Mouse (Mus musculus) ES-E14 (cell line): ENCODE data around the gene Foxd2.

ENCODE experiments used
- CHD2 ChIP-seq: IDR thresholded peaks from 2 replicates; pipeline ENCODE4 v1.6.1; 2014; ENCODE audit warnings: mild to moderate bottlenecking, low read depth, low read length, inconsistent platforms
- MAFK ChIP-seq: IDR thresholded peaks from 2 replicates; pipeline ENCODE4 v1.6.1; 2014; ENCODE audit warnings: mild to moderate bottlenecking, low read depth, low read length, inconsistent platforms; ENCODE audit not compliant: insufficient read depth

DNA sequence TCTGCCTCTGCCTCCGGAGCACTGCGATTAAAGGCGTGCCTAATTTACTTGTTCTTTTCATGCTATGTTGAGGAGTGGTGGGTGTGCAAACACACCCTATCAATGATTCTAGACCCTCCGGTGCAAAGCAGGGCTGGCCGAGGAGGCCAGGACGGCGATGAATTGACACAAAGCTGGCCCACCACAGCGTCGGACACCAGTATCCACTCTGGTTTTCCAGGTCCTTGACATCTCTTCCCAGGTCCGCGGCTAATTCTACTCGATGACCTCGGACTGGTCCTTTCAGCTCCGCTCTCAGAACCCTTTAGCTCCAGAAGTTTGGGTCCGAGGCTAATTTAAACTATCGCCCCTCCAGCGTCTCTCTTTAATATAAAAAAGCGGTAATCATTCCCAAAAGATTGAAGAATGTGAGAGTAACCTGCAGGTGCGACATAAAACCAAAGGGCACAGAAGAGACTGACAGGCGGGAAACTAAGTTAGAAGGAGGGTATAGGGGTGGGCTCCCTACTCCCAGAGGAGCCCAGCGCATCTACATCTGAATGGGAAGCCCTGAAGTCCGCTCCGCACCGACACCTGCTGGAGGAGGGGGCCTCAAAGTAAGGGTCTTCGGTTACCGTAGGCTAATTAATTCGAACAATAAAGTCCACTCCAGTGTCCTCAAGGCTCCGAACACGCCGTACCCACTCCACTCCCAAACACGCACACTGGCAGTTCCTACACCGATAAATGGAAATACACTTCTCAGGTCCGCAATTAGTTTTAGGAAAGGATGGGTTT, 7.6 kb downstream of the Foxd2 start:
- TF ChIP-seq CHD2 (no peak), MAFK (no peak)
